Mouse (Mus musculus): Measurements from ENCODE around the gene Dnmt3l. TPM values are rescaled to one million over a fixed set of nuclear protein-coding genes. Genes with fewer than 3 reads are reported as not detected.
A peak's percentile ranks its signal among the peaks of the same experiment; 100 is the strongest.
"Not testable (repeated sequence)": the region's sequence is repeated elsewhere in the genome, so short reads cannot be mapped to it uniquely, and the experiment has no call there.

Dnmt3l gene
- polyA plus RNA-seq, 1 experiment: 6.7 TPM

DNA sequence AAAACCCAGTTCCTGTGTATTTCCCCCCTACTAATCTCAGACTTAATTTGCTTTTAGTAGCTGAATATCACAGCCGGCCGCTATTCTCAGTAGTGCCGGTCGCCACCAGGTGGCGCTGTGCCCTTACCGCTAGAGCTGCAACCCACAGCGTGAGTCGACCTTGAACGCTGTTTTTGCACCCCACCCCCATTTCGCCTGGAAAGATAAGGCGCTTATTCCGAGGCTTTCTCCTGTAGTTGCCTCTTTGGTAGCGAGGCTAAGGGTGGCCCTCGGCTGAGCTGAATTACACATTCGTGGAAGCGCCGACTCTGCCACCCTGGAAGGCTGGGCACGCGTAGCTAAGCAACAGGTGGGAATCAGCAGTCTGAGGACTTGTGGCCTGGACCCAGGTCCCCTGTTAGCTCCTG, 22.9 kb upstream of the Dnmt3l start:
- TF ChIP-seq POLR2A (IDR thresholded peaks at IDR 0.05; ENCODE audit: borderline replicate concordance, control insufficient read depth, low read depth, low read length) (peak; percentile 29; the same call in 1 of the 2 replicates), CTCF (IDR thresholded peaks at IDR 0.05; ENCODE audit: control insufficient read depth, insufficient read depth, low read length) (peak; percentile 98)
- WGBS: 18% methylated on average over 19 of the region's 19 CpGs
- no peak overlapping the region for H3K27ac ChIP-seq (ENCODE audit: control insufficient read depth, insufficient read depth, low read depth, low read length, poor library complexity)
- H3K4me1 ChIP-seq (ENCODE audit: control insufficient read depth, insufficient read depth, low read length): peaks cover 2% of the 10 kb centered on the region
- H3K4me3 ChIP-seq (replicated peaks; ENCODE audit: control insufficient read depth, low read depth, low read length): no peak overlapping the region

DNA sequence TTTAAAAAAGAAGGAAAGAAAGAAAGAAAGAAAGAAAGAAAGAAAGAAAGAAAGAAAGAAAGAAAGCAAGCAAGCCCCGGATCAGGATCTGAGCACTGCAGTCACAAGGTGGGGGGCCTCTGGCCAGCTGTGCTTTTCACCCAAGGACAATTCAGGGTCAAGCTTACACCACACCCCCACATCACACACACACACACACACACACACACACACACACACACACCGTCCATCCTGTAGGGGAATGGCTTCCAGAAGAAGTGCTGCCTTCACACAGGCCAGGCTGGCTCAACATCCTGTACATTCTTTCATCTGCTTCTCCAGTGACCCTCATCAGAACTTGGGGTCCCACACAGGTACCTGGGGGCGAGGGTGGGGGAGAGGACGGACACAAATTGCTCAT, 22.5 kb upstream of the Dnmt3l start:
- Histone ChIP-seq H3K4me3 (replicated peaks; ENCODE audit: control insufficient read depth, low read depth, low read length) (no peak overlapping the region), H3K4me1 (ENCODE audit: control insufficient read depth, insufficient read depth, low read length) (peaks cover 2% of the 10 kb centered on the region), H3K27ac (ENCODE audit: control insufficient read depth, insufficient read depth, low read depth, low read length, poor library complexity) (no peak overlapping the region)
- 72% methylated on average over 4 of the region's 4 CpGs for WGBS
- TF ChIP-seq CTCF (IDR thresholded peaks at IDR 0.05; ENCODE audit: control insufficient read depth, insufficient read depth, low read length) (no peak), POLR2A (IDR thresholded peaks at IDR 0.05; ENCODE audit: borderline replicate concordance, control insufficient read depth, low read depth, low read length) (no peak)

DNA sequence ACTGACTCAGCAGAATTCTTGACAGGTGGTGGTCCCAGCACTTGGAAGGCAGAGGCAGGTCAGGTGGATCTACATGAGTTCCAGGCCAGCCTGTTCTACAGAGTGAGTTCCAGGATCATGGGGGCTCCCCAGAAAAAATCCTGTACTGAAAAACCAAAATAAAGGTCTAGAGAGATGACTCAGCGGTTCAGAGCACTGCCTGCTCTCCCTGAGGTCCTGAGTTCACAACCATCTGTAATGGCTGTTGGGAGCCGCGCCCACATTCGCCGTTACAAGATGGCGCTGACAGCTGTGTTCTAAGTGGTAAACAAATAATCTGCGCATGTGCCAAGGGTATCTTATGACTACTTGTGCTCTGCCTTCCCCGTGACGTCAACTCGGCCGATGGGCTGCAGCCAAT, 21.8 kb upstream of the Dnmt3l start:
- not testable (repeated sequence) for H3K27ac ChIP-seq (ENCODE audit: control insufficient read depth, insufficient read depth, low read depth, low read length, poor library complexity); H3K4me3 ChIP-seq (replicated peaks; ENCODE audit: control insufficient read depth, low read depth, low read length); H3K4me1 ChIP-seq (ENCODE audit: control insufficient read depth, insufficient read depth, low read length)
- WGBS: 88% methylated on average over 7 of the region's 11 CpGs

DNA sequence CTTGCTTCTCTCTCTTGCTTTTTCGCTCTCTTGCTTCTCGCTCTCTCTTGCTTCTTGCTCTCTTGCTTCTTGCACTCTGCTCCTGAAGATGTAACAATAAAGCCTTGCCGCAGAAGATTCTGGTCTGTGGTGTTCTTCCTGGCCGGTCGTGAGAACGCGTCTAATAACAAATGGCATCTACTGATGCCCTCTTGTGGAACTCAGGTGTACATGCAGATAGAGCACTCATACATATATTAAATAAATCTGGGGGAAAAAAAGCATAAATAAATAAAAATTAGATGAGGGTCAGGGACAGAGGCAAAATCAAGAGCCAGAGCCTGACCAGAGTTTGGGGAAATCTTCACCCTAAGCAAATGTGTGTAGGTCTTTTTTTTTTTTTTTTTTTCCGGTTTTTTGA, 16.3 kb upstream of the Dnmt3l start:
- 31% methylated on average over 6 of the region's 8 CpGs for WGBS
- not testable (repeated sequence) for H3K27ac ChIP-seq (ENCODE audit: control insufficient read depth, insufficient read depth, low read depth, low read length, poor library complexity); H3K4me1 ChIP-seq (ENCODE audit: control insufficient read depth, insufficient read depth, low read length); H3K4me3 ChIP-seq (replicated peaks; ENCODE audit: control insufficient read depth, low read depth, low read length)

DNA sequence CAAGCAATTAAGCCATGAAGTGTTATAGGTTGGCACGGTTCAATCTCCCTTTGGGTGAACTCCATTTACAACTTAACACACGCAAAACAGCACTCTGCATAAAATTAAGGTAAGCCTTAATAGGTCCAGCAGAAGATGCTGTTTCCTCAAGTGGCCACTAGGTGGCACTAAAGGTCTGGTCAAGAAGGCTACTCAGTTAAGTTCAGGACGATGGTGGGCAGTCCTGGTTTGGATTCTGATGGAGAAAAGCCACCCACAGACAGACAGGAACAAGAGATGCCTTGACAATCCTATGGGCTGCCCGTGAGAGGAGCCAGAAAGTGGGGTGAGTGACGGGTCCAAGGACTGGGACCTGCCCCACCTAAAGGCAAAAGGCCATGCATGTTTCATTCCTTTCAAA, 13.6 kb upstream of the Dnmt3l start:
- TF ChIP-seq CTCF (IDR thresholded peaks at IDR 0.05; ENCODE audit: control insufficient read depth, insufficient read depth, low read length) (peak; percentile 68), POLR2A (IDR thresholded peaks at IDR 0.05; ENCODE audit: borderline replicate concordance, control insufficient read depth, low read depth, low read length) (no peak)
- under 1% methylated on average over 5 of the region's 5 CpGs for WGBS
- H3K4me1 ChIP-seq (ENCODE audit: control insufficient read depth, insufficient read depth, low read length): no peaks in the 10 kb centered on the region; the same call in 1 of the 2 replicates
- H3K27ac ChIP-seq (ENCODE audit: control insufficient read depth, insufficient read depth, low read depth, low read length, poor library complexity): no peak overlapping the region
- H3K4me3 ChIP-seq (replicated peaks; ENCODE audit: control insufficient read depth, low read depth, low read length): no peak overlapping the region

DNA sequence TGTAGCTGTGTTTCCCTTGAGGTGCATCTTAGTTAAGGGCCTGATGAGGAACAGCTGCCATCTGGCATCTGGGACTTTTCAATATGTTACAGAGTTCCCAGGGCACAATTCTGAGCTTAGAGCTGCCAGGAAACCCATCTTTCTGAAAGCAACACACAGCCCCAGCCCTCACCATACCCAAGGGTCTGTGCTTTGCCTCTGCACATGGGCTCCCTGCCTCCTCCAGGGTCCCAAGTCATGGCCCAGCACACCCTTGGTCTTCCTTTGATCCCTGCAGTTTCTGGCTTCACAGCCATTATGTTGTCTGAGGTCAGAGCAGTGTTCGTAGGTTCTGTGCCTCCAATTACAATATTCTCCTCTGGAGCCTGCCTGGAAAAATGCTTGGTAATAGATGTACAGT, 12.7 kb upstream of the Dnmt3l start:
- no peak overlapping the region for H3K4me3 ChIP-seq (replicated peaks; ENCODE audit: control insufficient read depth, low read depth, low read length)
- no peak for TF ChIP-seq CTCF (IDR thresholded peaks at IDR 0.05; ENCODE audit: control insufficient read depth, insufficient read depth, low read length)
- no peak for TF ChIP-seq POLR2A (IDR thresholded peaks at IDR 0.05; ENCODE audit: borderline replicate concordance, control insufficient read depth, low read depth, low read length)
- 76% methylated on average over 1 of the region's 1 CpGs for WGBS
- no peaks in the 10 kb centered on the region; the same call in 1 of the 2 replicates for H3K4me1 ChIP-seq (ENCODE audit: control insufficient read depth, insufficient read depth, low read length)
- no peak overlapping the region for H3K27ac ChIP-seq (ENCODE audit: control insufficient read depth, insufficient read depth, low read depth, low read length, poor library complexity)

DNA sequence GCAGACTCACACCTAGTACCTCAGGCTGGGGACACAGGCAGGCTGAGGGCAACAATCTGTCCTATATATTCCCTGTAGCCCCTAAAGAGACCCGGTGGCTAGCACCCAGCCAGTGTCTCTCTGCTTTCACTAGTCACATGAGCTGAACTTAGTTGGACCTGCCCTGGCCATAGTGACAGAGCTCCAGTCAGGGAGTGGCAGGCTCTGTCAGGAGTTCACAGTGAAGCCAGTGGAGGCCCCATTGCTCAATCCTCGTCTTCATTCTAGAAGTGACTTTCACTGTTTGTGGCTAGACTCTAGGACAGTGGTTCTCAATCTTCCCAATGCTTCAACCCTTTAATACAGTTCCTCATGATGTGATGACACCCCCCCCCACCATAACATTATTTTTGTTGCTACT, 9.8 kb upstream of the Dnmt3l start:
- WGBS: 41% methylated on average over 2 of the region's 2 CpGs
- H3K4me3 ChIP-seq (replicated peaks; ENCODE audit: control insufficient read depth, low read depth, low read length): no peak overlapping the region
- TF ChIP-seq CTCF (IDR thresholded peaks at IDR 0.05; ENCODE audit: control insufficient read depth, insufficient read depth, low read length): no peak
- TF ChIP-seq POLR2A (IDR thresholded peaks at IDR 0.05; ENCODE audit: borderline replicate concordance, control insufficient read depth, low read depth, low read length): no peak
- H3K4me1 ChIP-seq (ENCODE audit: control insufficient read depth, insufficient read depth, low read length): no peaks in the 10 kb centered on the region; the same call in 1 of the 2 replicates
- no peak overlapping the region for H3K27ac ChIP-seq (ENCODE audit: control insufficient read depth, insufficient read depth, low read depth, low read length, poor library complexity)

DNA sequence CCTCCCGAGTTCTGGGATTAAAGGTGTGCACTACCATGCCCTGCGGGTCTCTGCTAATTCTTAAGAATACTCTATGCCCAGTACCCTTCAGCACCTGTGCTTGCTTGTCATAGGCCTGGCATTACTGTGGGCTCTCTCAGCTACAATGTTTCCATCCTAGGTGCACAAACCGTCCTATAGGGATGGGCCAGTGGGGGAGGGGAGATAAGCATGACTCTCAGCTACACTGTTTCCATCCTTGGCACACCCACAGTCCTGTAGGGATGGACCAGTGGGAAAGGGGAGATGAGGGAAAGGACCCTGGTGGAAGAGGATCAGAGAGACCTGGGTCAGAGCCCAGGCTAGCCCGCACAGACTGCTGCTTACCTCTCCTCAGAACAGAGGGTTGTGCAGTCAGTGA, 4.6 kb upstream of the Dnmt3l start:
- 80% methylated on average over 4 of the region's 4 CpGs for WGBS
- Histone ChIP-seq H3K4me3 (replicated peaks; ENCODE audit: control insufficient read depth, low read depth, low read length) (no peak overlapping the region), H3K27ac (ENCODE audit: control insufficient read depth, insufficient read depth, low read depth, low read length, poor library complexity) (no peak overlapping the region), H3K4me1 (ENCODE audit: control insufficient read depth, insufficient read depth, low read length) (no peaks in the 10 kb centered on the region)
- TF ChIP-seq CTCF (IDR thresholded peaks at IDR 0.05; ENCODE audit: control insufficient read depth, insufficient read depth, low read length): no peak
- TF ChIP-seq POLR2A (IDR thresholded peaks at IDR 0.05; ENCODE audit: borderline replicate concordance, control insufficient read depth, low read depth, low read length): no peak

DNA sequence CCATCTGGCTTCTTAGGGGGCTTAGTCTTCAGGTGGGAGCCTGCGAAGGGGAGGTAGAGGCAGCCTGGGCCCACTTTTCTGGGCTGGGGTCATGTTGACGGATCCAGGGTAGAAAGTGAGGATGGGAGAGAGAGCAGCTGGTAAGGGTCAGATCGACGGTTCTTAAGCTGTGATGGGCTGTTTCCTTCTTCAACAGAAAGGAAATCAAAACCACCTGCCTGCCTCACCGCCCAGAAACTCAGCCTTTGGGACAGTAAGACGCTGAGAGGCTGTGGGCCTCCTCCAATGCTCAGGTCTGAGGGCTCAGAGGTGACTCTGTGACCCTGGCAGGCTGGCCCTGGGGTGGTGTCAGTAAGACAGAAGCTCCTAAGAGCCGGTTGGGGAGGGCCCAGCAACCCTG, 349 bp downstream of the Dnmt3l start:
- TF ChIP-seq CTCF (IDR thresholded peaks at IDR 0.05; ENCODE audit: control insufficient read depth, insufficient read depth, low read length): no peak
- no peak for TF ChIP-seq POLR2A (IDR thresholded peaks at IDR 0.05; ENCODE audit: borderline replicate concordance, control insufficient read depth, low read depth, low read length)
- no peaks in the 10 kb centered on the region; the same call in none of the 2 replicates for H3K4me1 ChIP-seq (ENCODE audit: control insufficient read depth, insufficient read depth, low read length)
- no peak overlapping the region for H3K4me3 ChIP-seq (replicated peaks; ENCODE audit: control insufficient read depth, low read depth, low read length)
- H3K27ac ChIP-seq (ENCODE audit: control insufficient read depth, insufficient read depth, low read depth, low read length, poor library complexity): no peak overlapping the region
- WGBS: 30% methylated on average over 7 of the region's 7 CpGs
